Mouse (Mus musculus) cortical plate, adult 2 months (tissue): ENCODE results near the gene Hps5.

ENCODE experiments used
- CTCF ChIP-seq: fragments of 200-500 bp; IDR thresholded peaks from 2 replicates; pipeline ENCODE4 v1.5.1; 2011; ENCODE audit warnings: mild to moderate bottlenecking, control low read depth, low read length; ENCODE audit not compliant: insufficient read depth; ENCODE audit errors: extremely low read depth
- POLR2A ChIP-seq: fragments of 200-500 bp; IDR thresholded peaks from 2 replicates; pipeline ENCODE4 v1.6.1; 2011; ENCODE audit warnings: mild to moderate bottlenecking, low read length, control low read depth; ENCODE audit not compliant: insufficient read depth; ENCODE audit errors: extremely low read depth

- TF ChIP-seq POLR2A (no peak), CTCF (peak; percentile 70)
Measured at GRCm38 (mm10) chr7:46714518-46714917, 81.3 kb downstream of the Hps5 start.
